Mouse (Mus musculus): ENCODE results near the gene Fam163a. TPM values are rescaled to one million over a fixed set of nuclear protein-coding genes. Genes with fewer than 3 reads are reported as not detected.
A peak's percentile ranks its signal among the peaks of the same experiment; 100 is the strongest.

Gene Fam163a
- total and polyA plus RNA-seq, 3 experiments: not detected

DNA sequence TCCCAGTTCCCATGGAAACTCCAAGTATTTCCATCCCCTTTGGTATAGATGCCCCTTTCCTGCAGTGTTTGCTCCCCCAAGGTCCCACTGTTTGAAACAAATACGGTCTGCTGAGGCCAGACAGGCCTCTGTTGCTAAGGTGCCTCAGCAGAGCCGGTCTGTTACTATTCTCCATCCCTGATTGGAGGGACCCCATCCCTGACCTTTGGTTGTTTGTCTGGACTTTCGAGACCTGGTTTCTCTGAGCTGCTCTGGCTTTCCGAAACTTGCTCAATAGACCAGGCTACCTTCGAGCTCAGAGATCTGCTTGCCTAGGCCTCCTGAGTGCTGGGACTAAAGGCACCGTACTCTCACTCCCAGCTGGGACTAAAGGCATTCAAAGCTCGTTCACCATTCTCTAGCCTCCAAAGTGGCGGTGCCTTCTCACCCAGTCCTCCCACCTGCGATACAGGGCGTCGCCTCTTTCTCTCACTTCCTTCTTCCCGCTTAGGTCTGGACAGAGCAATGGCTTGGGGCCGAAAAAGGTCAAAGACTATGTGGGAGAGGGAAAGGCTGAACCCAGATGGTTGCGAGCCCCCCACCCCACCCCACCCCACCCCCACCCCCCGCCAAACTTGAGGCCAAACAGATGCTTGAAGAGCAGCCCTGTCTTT lies 131.5 kb downstream of the Fam163a start:
- peak; percentile 21 for DNase-seq (ENCODE audit: extremely low read depth)
- Histone ChIP-seq H3K4me1 (ENCODE audit: control insufficient read depth in 1 of 2, insufficient read depth in 2 of 2) (peaks cover 4 to 14% of the 10 kb centered on the region in 2 experiments; a peak in 2 of 4 replicates), H3K27ac (ENCODE audit: insufficient read depth, low read depth) (no peak overlapping the region), H3K36me3 (replicated peaks in 1 of 2; ENCODE audit: control insufficient read depth in 1 of 2, insufficient read depth in 1 of 2, low read length in 1 of 2) (peaks cover 1 to 9% of the 10 kb centered on the region in 2 experiments), H3K9me3 (replicated peaks; ENCODE audit: low read length) (no peaks in the 10 kb centered on the region), H3K4me3 (replicated peaks in 1 of 3; ENCODE audit: low read depth in 2 of 3, low read length in 2 of 3, poor library complexity in 1 of 3) (no peak overlapping the region), H3K27me3 (replicated peaks) (no peaks in the 10 kb centered on the region), H3K9ac (ENCODE audit: insufficient read depth, low read depth) (no peak overlapping the region), H3K79me2 (replicated peaks; ENCODE audit: control insufficient read depth, extremely low read depth, insufficient read depth, poor library complexity, severe bottlenecking) (no peaks in the 10 kb centered on the region), H3K4me2 (ENCODE audit: insufficient read depth, low read depth, poor library complexity, severe bottlenecking) (0 out of 2 replicates have a peak overlapping the region, but pooled peaks have one; percentile 2)
- in situ Hi-C loops (cut with MboI; ENCODE audit: low pct_ligation_motif_present, low pct_unique_long_range_greater_than_20kb, low sequenced_read_pairs): no loop called here
- dilution Hi-C loops (cut with MboI; ENCODE audit: extremely low pct_ligation_motif_present, extremely low pct_unique_long_range_greater_than_20kb, low sequenced_read_pairs): no loop called here
- TF ChIP-seq JUND (conservative IDR thresholded peaks at IDR 0.05; ENCODE audit: low read depth, low read length) (no peak), ZNF384 (IDR thresholded peaks at IDR 0.05; ENCODE audit: low read depth, low read length) (no peak), POLR2A (IDR thresholded peaks at IDR 0.05; ENCODE audit: low read depth, low read length) (no peak), CHD2 (IDR thresholded peaks at IDR 0.05; ENCODE audit: low read length) (no peak), ELF1 (IDR thresholded peaks at IDR 0.05; ENCODE audit: low read depth, low read length) (0 out of 2 replicates have a peak, but pooled peaks have one; percentile 9), CHD1 (IDR thresholded peaks at IDR 0.05; ENCODE audit: low read depth, low read length) (no peak), ZMIZ1 (IDR thresholded peaks at IDR 0.05; ENCODE audit: low read depth, low read length) (no peak), BHLHE40 (IDR thresholded peaks at IDR 0.05; ENCODE audit: low read depth, low read length) (no peak), SMC3 (IDR thresholded peaks at IDR 0.05; ENCODE audit: low read depth, low read length) (no peak), USF2 (conservative IDR thresholded peaks at IDR 0.05; ENCODE audit: low read depth, low read length) (no peak), IRF4 (IDR thresholded peaks at IDR 0.05; ENCODE audit: low read depth, low read length) (peak; percentile 60; the same call in 1 of the 2 replicates), EP300 (IDR thresholded peaks at IDR 0.05; ENCODE audit: low read length) (peak; percentile 19; the same call in 1 of the 2 replicates), MAX (IDR thresholded peaks at IDR 0.05; ENCODE audit: low read length) (no peak), ZC3H11A (IDR thresholded peaks at IDR 0.05; ENCODE audit: low read depth, low read length) (no peak), MAZ (IDR thresholded peaks at IDR 0.05; ENCODE audit: low read depth, low read length) (no peak), NELFE (IDR thresholded peaks at IDR 0.05; ENCODE audit: low read depth, low read length) (no peak), MAFK (IDR thresholded peaks at IDR 0.05; ENCODE audit: insufficient replicate concordance, low read length) (no peak), TBP (conservative IDR thresholded peaks at IDR 0.05; ENCODE audit: low read depth, low read length) (no peak), MEF2A (IDR thresholded peaks at IDR 0.05; ENCODE audit: borderline replicate concordance, low read depth, low read length) (no peak), MYC (IDR thresholded peaks at IDR 0.05; ENCODE audit: low read depth, low read length) (no peak), USF1 (IDR thresholded peaks at IDR 0.05; ENCODE audit: low read depth, low read length) (no peak)

DNA sequence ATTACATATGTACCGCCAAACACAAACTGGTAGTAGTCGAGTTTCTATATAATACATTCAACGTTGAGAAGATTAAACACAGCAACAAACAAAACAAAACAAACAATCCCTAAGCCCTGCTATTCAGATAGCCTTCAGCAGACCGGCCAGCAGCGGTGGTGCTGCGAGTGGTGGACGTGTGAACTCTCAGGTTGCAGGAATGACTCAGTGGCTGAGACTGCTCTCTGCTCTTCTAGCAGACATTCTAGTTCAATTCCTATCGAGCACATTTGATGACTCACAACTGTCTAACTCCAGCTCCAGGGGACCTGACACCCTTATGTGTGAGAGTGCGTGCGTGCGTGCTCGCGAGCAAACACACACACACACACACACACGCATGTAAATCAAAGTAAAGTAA lies 134.7 kb downstream of the Fam163a start:
- dilution Hi-C loops (cut with MboI; ENCODE audit: extremely low pct_ligation_motif_present, extremely low pct_unique_long_range_greater_than_20kb, low sequenced_read_pairs): no loop called here
- no peak overlapping the region for H3K9ac ChIP-seq (ENCODE audit: insufficient read depth, low read depth)

More for the DNA sequence above, 134.7 kb downstream of the Fam163a start:
- H3K4me3 ChIP-seq (replicated peaks in 1 of 3; ENCODE audit: low read depth in 2 of 3, low read length in 2 of 3, poor library complexity in 1 of 3): no peak overlapping the region
- no peak for DNase-seq (ENCODE audit: extremely low read depth)
- no peak overlapping the region for H3K4me2 ChIP-seq (ENCODE audit: insufficient read depth, low read depth, poor library complexity, severe bottlenecking)
- no peaks in the 10 kb centered on the region for H3K9me3 ChIP-seq (replicated peaks; ENCODE audit: low read length)
- peaks cover 4 to 11% of the 10 kb centered on the region in 2 experiments; a peak in 2 of 4 replicates for H3K4me1 ChIP-seq (ENCODE audit: control insufficient read depth in 1 of 2, insufficient read depth in 2 of 2)
- no peak overlapping the region for H3K27ac ChIP-seq (ENCODE audit: insufficient read depth, low read depth)
- H3K27me3 ChIP-seq (replicated peaks): no peaks in the 10 kb centered on the region
- TF ChIP-seq USF1 (IDR thresholded peaks at IDR 0.05; ENCODE audit: low read depth, low read length) (no peak), ZNF384 (IDR thresholded peaks at IDR 0.05; ENCODE audit: low read depth, low read length) (no peak), CHD2 (IDR thresholded peaks at IDR 0.05; ENCODE audit: low read length) (no peak), KAT2A (IDR thresholded peaks at IDR 0.05; ENCODE audit: insufficient replicate concordance, low read length) (no peak), ZC3H11A (IDR thresholded peaks at IDR 0.05; ENCODE audit: low read depth, low read length) (no peak), SIN3A (IDR thresholded peaks at IDR 0.05; ENCODE audit: low read length) (no peak), RAD21 (IDR thresholded peaks at IDR 0.05; ENCODE audit: low read depth, low read length) (no peak), ETS1 (conservative IDR thresholded peaks at IDR 0.05; ENCODE audit: low read depth, low read length) (no peak), POLR2A (IDR thresholded peaks at IDR 0.05; ENCODE audit: low read depth, low read length) (no peak), JUND (conservative IDR thresholded peaks at IDR 0.05; ENCODE audit: low read depth, low read length) (no peak), TCF12 (IDR thresholded peaks at IDR 0.05; ENCODE audit: low read depth, low read length) (no peak), ELF1 (IDR thresholded peaks at IDR 0.05; ENCODE audit: low read depth, low read length) (no peak)
- no peaks in the 10 kb centered on the region for H3K79me2 ChIP-seq (replicated peaks; ENCODE audit: control insufficient read depth, extremely low read depth, insufficient read depth, poor library complexity, severe bottlenecking)
- peaks cover 17 to 38% of the 10 kb centered on the region in 2 experiments for H3K36me3 ChIP-seq (replicated peaks in 1 of 2; ENCODE audit: control insufficient read depth in 1 of 2, insufficient read depth in 1 of 2, low read length in 1 of 2)
- in situ Hi-C loops (cut with MboI; ENCODE audit: low pct_ligation_motif_present, low pct_unique_long_range_greater_than_20kb, low sequenced_read_pairs): no loop called here

Measured in CH12.LX (cell line).